Mouse (Mus musculus): ENCODE data around the gene 1600014C23Rik. TPM values are rescaled to one million over a fixed set of nuclear protein-coding genes. Genes with fewer than 3 reads are reported as not detected.

Gene 1600014C23Rik
- polyA plus RNA-seq, 1 experiment from 2014 or later, result not detected

DNA sequence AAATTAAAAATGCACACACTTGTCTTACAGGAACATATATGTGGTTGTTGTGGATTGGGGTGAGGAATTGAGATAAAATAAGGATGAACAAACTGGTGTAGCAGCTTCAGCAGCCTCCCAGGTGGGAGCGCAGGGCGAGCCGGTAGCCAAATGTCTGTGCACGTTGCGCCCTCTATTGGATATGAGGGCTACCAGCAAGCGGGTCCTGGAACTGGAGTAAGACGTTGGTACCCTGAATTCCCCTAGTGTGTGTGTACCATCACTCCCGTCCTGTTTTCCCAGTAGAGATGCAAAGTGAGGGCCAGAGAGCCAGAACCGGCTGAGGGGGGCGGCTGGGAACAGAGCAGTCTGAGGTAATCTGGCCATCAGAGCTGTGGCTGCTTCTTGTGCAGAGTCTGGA is 15.3 kb downstream of the 1600014C23Rik start:
- Histone ChIP-seq H3K36me3 (ENCODE audit: control insufficient read depth, insufficient read depth, low read length) (no peaks in the 10 kb centered on the region), H3K9ac (ENCODE audit: low read length) (no peak overlapping the region), H3K4me3 (ENCODE audit: low read depth, low read length) (no peak overlapping the region), H3K4me2 (replicated peaks; ENCODE audit: low read depth) (no peak overlapping the region), H3K9me3 (ENCODE audit: control insufficient read depth, low read length) (no peaks in the 10 kb centered on the region), H3K27me3 (ENCODE audit: control insufficient read depth, insufficient read depth, low read length) (no peaks in the 10 kb centered on the region), H3K4me1 (replicated peaks; ENCODE audit: control insufficient read depth, insufficient read depth) (no peaks in the 10 kb centered on the region), H3K27ac (replicated peaks) (no peak overlapping the region)
- DNase-seq (ENCODE audit: low spot score), result peak; percentile 80
- peak; percentile 63 for ATAC-seq (ENCODE audit: low FRiP score, low TSS enrichment)
- WGBS, result 7% methylated on average over 10 of the region's 10 CpGs
- TF ChIP-seq EP300 (optimal IDR thresholded peaks at IDR 0.05) (no peak), CTCF (IDR thresholded peaks at IDR 0.05; ENCODE audit: low read depth) (peak; percentile 92)

DNA sequence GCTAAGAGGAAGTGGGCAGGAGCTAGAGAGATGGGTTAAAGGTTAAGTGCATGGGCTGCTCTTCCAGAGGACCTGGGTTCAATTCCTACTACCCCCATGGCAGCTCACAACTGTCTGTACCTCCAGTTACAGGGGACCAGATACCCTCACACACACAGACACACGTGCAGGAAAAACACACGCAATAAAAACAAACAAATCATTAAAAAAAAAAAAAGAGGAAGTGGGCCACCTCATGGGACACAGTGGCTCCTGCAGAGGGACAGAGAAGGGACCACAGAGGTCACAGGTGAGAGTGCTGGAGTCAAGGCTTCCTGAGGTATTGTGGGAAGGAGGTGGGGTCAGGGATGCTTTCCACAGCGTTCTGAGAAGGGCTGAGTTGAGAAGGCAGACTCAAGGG is 22.1 kb downstream of the 1600014C23Rik start:
- Histone ChIP-seq H3K27ac (replicated peaks) (no peak overlapping the region), H3K9ac (ENCODE audit: low read length) (no peak overlapping the region), H3K27me3 (ENCODE audit: control insufficient read depth, insufficient read depth, low read length) (no peaks in the 10 kb centered on the region), H3K36me3 (ENCODE audit: control insufficient read depth, insufficient read depth, low read length) (no peaks in the 10 kb centered on the region), H3K4me1 (replicated peaks; ENCODE audit: control insufficient read depth, insufficient read depth) (no peaks in the 10 kb centered on the region), H3K4me3 (ENCODE audit: low read depth, low read length) (no peak overlapping the region), H3K9me3 (ENCODE audit: control insufficient read depth, low read length) (no peaks in the 10 kb centered on the region), H3K4me2 (replicated peaks; ENCODE audit: low read depth) (no peak overlapping the region)
- 42% methylated on average over 3 of the region's 3 CpGs for WGBS
- ATAC-seq (ENCODE audit: low FRiP score, low TSS enrichment) (no peak), DNase-seq (ENCODE audit: low spot score) (no peak)
- TF ChIP-seq EP300 (optimal IDR thresholded peaks at IDR 0.05), result no peak
- TF ChIP-seq CTCF (IDR thresholded peaks at IDR 0.05; ENCODE audit: low read depth), result no peak

- no peak overlapping the region for H3K9ac ChIP-seq (ENCODE audit: low read length)
- H3K27ac ChIP-seq (replicated peaks), result no peak overlapping the region
- H3K9me3 ChIP-seq (ENCODE audit: control insufficient read depth, low read length), result no peaks in the 10 kb centered on the region
- WGBS, result 74% methylated on average over 8 of the region's 8 CpGs
- H3K4me2 ChIP-seq (replicated peaks; ENCODE audit: low read depth), result no peak overlapping the region
- H3K36me3 ChIP-seq (ENCODE audit: control insufficient read depth, insufficient read depth, low read length), result no peaks in the 10 kb centered on the region
- H3K4me1 ChIP-seq (replicated peaks; ENCODE audit: control insufficient read depth, insufficient read depth), result no peaks in the 10 kb centered on the region
- TF ChIP-seq EP300 (optimal IDR thresholded peaks at IDR 0.05) (no peak), CTCF (IDR thresholded peaks at IDR 0.05; ENCODE audit: low read depth) (no peak)
- ATAC-seq (ENCODE audit: low FRiP score, low TSS enrichment) (no peak), DNase-seq (ENCODE audit: low spot score) (no peak)
- H3K27me3 ChIP-seq (ENCODE audit: control insufficient read depth, insufficient read depth, low read length), result no peaks in the 10 kb centered on the region
- H3K4me3 ChIP-seq (ENCODE audit: low read depth, low read length), result no peak overlapping the region
Observed at GRCm38 (mm10) chr17:45710407-45710806, 23.2 kb downstream of the 1600014C23Rik start.

- Histone ChIP-seq H3K36me3 (ENCODE audit: control insufficient read depth, insufficient read depth, low read length) (no peaks in the 10 kb centered on the region), H3K4me3 (ENCODE audit: low read depth, low read length) (no peak overlapping the region), H3K27me3 (ENCODE audit: control insufficient read depth, insufficient read depth, low read length) (no peaks in the 10 kb centered on the region), H3K27ac (replicated peaks) (no peak overlapping the region), H3K4me1 (replicated peaks; ENCODE audit: control insufficient read depth, insufficient read depth) (no peaks in the 10 kb centered on the region), H3K9ac (ENCODE audit: low read length) (no peak overlapping the region), H3K9me3 (ENCODE audit: control insufficient read depth, low read length) (no peaks in the 10 kb centered on the region), H3K4me2 (replicated peaks; ENCODE audit: low read depth) (no peak overlapping the region)
- TF ChIP-seq EP300 (optimal IDR thresholded peaks at IDR 0.05) (no peak), CTCF (IDR thresholded peaks at IDR 0.05; ENCODE audit: low read depth) (no peak)
- 41% methylated on average over 3 of the region's 3 CpGs for WGBS
- no peak for DNase-seq (ENCODE audit: low spot score)
- ATAC-seq (ENCODE audit: low FRiP score, low TSS enrichment), result no peak
Observed at GRCm38 (mm10) chr17:45709829-45710228, 23.8 kb downstream of the 1600014C23Rik start.

GRCm38 (mm10) chr17:45708179-45708578 is 25.5 kb downstream of the 1600014C23Rik start:
- Histone ChIP-seq H3K36me3 (ENCODE audit: control insufficient read depth, insufficient read depth, low read length) (no peaks in the 10 kb centered on the region), H3K4me3 (ENCODE audit: low read depth, low read length) (no peak overlapping the region), H3K9ac (ENCODE audit: low read length) (no peak overlapping the region), H3K27ac (replicated peaks) (no peak overlapping the region), H3K9me3 (ENCODE audit: control insufficient read depth, low read length) (no peaks in the 10 kb centered on the region), H3K4me2 (replicated peaks; ENCODE audit: low read depth) (no peak overlapping the region), H3K4me1 (replicated peaks; ENCODE audit: control insufficient read depth, insufficient read depth) (no peaks in the 10 kb centered on the region), H3K27me3 (ENCODE audit: control insufficient read depth, insufficient read depth, low read length) (no peaks in the 10 kb centered on the region)
- no peak for DNase-seq (ENCODE audit: low spot score)
- no peak for TF ChIP-seq CTCF (IDR thresholded peaks at IDR 0.05; ENCODE audit: low read depth)
- no peak for TF ChIP-seq EP300 (optimal IDR thresholded peaks at IDR 0.05)
- WGBS, result 86% methylated on average over 8 of the region's 8 CpGs
- no peak for ATAC-seq (ENCODE audit: low FRiP score, low TSS enrichment)

DNA sequence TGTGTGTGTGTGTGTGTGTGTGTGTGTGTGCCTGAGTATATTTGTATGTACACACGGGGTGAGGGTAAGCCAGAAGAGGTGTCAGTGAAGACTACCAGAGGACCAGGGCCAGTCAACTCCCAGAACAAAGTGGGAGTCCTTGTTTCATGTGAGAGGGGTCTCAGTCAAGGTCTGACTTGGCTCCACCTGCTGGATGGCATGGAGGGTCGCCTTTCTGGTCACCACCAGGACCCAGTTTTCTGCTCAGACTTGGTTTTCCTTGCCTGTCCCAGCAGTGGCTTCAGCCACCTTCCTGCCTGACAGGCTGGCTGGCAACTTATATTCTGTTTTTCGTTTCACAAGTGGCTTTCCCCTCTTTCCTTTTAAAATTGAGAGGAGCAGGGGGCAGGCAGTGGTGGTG is 26.3 kb downstream of the 1600014C23Rik start:
- Histone ChIP-seq H3K9ac (ENCODE audit: low read length) (no peak overlapping the region), H3K9me3 (ENCODE audit: control insufficient read depth, low read length) (no peaks in the 10 kb centered on the region), H3K4me1 (replicated peaks; ENCODE audit: control insufficient read depth, insufficient read depth) (no peaks in the 10 kb centered on the region), H3K27ac (replicated peaks) (no peak overlapping the region), H3K36me3 (ENCODE audit: control insufficient read depth, insufficient read depth, low read length) (no peaks in the 10 kb centered on the region), H3K27me3 (ENCODE audit: control insufficient read depth, insufficient read depth, low read length) (no peaks in the 10 kb centered on the region), H3K4me3 (ENCODE audit: low read depth, low read length) (no peak overlapping the region), H3K4me2 (replicated peaks; ENCODE audit: low read depth) (no peak overlapping the region)
- DNase-seq (ENCODE audit: low spot score) (no peak), ATAC-seq (ENCODE audit: low FRiP score, low TSS enrichment) (no peak)
- TF ChIP-seq EP300 (optimal IDR thresholded peaks at IDR 0.05), result no peak
- peak; percentile 46 for TF ChIP-seq CTCF (IDR thresholded peaks at IDR 0.05; ENCODE audit: low read depth)
- 43% methylated on average over 3 of the region's 3 CpGs for WGBS

Measured in stomach, postnatal 0 days (tissue).